8 mouse cellular contexts compared by ENCODE assay signal in genomic region chrX:103484050-103484449, GRCm38 (mm10).
A peak's percentile ranks its signal among the peaks of the same experiment; 100 is the strongest.
DNase-seq lines count a peak whose midpoint lies in the region; ATAC-seq and TF ChIP-seq lines count a peak whose summit lies in the region.

No protein-coding gene starts in this region.

- H3K27me3 ChIP-seq in kidney, embryonic 14.5 days (ENCODE audit: control insufficient read depth, insufficient read depth, low read length) = no peaks in the 10 kb centered on the region
- no peaks in the 10 kb centered on the region for H3K27me3 ChIP-seq in embryonic facial prominence, embryonic 13.5 days
- H3K27me3 ChIP-seq in hindbrain, embryonic 16.5 days (replicated peaks; ENCODE audit: control insufficient read depth, insufficient read depth, low read length) = no peaks in the 10 kb centered on the region
- H3K27me3 ChIP-seq in limb, embryonic 14.5 days (ENCODE audit: control insufficient read depth, insufficient read depth, low read length) = no peaks in the 10 kb centered on the region
- no peaks in the 10 kb centered on the region for H3K27me3 ChIP-seq in midbrain, embryonic 15.5 days (replicated peaks)

- peak; percentile 43 for DNase-seq in kidney, adult 11 months
- peak; percentile 17 for DNase-seq in T-cell, adult 2 months (ENCODE audit: low spot score)
- peak; percentile 82 for DNase-seq in limb, embryonic 14.5 days (ENCODE audit: low spot score)
- DNase-seq in thymus, postnatal 14 days = peak; percentile 52

- H3K27ac ChIP-seq in kidney, embryonic 14.5 days (ENCODE audit: low read depth, low read length) = no peak overlapping the region
- no peak overlapping the region for H3K27ac ChIP-seq in embryonic facial prominence, embryonic 13.5 days
- no peak overlapping the region for H3K27ac ChIP-seq in hindbrain, embryonic 16.5 days (ENCODE audit: low read depth, low read length)
- H3K27ac ChIP-seq in limb, embryonic 14.5 days (replicated peaks; ENCODE audit: low read depth, low read length) = no peak overlapping the region
- no peak overlapping the region for H3K27ac ChIP-seq in midbrain, embryonic 15.5 days

- WGBS in kidney, embryonic 14.5 days = 39% methylated on average over 2 of the region's 2 CpGs
- WGBS in embryonic facial prominence, embryonic 13.5 days = 30% methylated on average over 2 of the region's 2 CpGs
- WGBS in hindbrain, embryonic 16.5 days = 33% methylated on average over 2 of the region's 2 CpGs
- 40% methylated on average over 2 of the region's 2 CpGs for WGBS in limb, embryonic 14.5 days
- WGBS in midbrain, embryonic 15.5 days = 27% methylated on average over 2 of the region's 2 CpGs

- no peak for ATAC-seq in kidney, embryonic 14.5 days (ENCODE audit: low FRiP score, low TSS enrichment)
- ATAC-seq in embryonic facial prominence, embryonic 13.5 days (ENCODE audit: insufficient number of reproducible peaks, insufficient read depth, low FRiP score, low TSS enrichment, low read depth) = no peak
- no peak for ATAC-seq in hindbrain, embryonic 16.5 days
- ATAC-seq in limb, embryonic 14.5 days (ENCODE audit: low FRiP score, low read depth) = no peak
- ATAC-seq in midbrain, embryonic 15.5 days (replicated peaks) = peak; percentile 19; the same call in 1 of the 2 replicates

- no peak overlapping the region for H3K4me2 ChIP-seq in kidney, embryonic 14.5 days (replicated peaks; ENCODE audit: low read depth, low read length)
- peak overlapping the region; percentile 45 for H3K4me2 ChIP-seq in embryonic facial prominence, embryonic 13.5 days
- H3K4me2 ChIP-seq in hindbrain, embryonic 16.5 days (ENCODE audit: low read length) = peak overlapping the region; percentile 54
- H3K4me2 ChIP-seq in limb, embryonic 14.5 days (replicated peaks; ENCODE audit: low read depth, low read length, severe bottlenecking) = peak overlapping the region; percentile 37; the same call in 1 of the 2 replicates
- peak overlapping the region; percentile 38; the same call in 1 of the 2 replicates for H3K4me2 ChIP-seq in midbrain, embryonic 15.5 days

- H3K4me3 ChIP-seq in kidney, embryonic 14.5 days (ENCODE audit: low read length) = no peak overlapping the region
- peak overlapping the region; percentile 45; the same call in 1 of the 2 replicates for H3K4me3 ChIP-seq in embryonic facial prominence, embryonic 13.5 days
- H3K4me3 ChIP-seq in hindbrain, embryonic 16.5 days (ENCODE audit: low read length) = no peak overlapping the region
- no peak overlapping the region for H3K4me3 ChIP-seq in limb, embryonic 14.5 days (replicated peaks; ENCODE audit: low read length)
- 0 out of 2 replicates have a peak overlapping the region, but pooled peaks have one; percentile 45 for H3K4me3 ChIP-seq in midbrain, embryonic 15.5 days

- no peaks in the 10 kb centered on the region for H3K4me1 ChIP-seq in kidney, embryonic 14.5 days (ENCODE audit: control insufficient read depth, insufficient read depth, low read length)
- H3K4me1 ChIP-seq in embryonic facial prominence, embryonic 13.5 days = no peaks in the 10 kb centered on the region
- H3K4me1 ChIP-seq in hindbrain, embryonic 16.5 days (ENCODE audit: control insufficient read depth, insufficient read depth, low read depth, low read length) = no peaks in the 10 kb centered on the region
- no peaks in the 10 kb centered on the region for H3K4me1 ChIP-seq in limb, embryonic 14.5 days (ENCODE audit: control insufficient read depth, insufficient read depth, low read length)
- no peaks in the 10 kb centered on the region for H3K4me1 ChIP-seq in midbrain, embryonic 15.5 days

- H3K9ac ChIP-seq in kidney, embryonic 14.5 days (ENCODE audit: low read depth, low read length) = no peak overlapping the region
- H3K9ac ChIP-seq in embryonic facial prominence, embryonic 13.5 days = no peak overlapping the region
- H3K9ac ChIP-seq in hindbrain, embryonic 16.5 days (ENCODE audit: low read depth, low read length) = no peak overlapping the region
- no peak overlapping the region for H3K9ac ChIP-seq in limb, embryonic 14.5 days (ENCODE audit: low read depth, low read length, severe bottlenecking)
- H3K9ac ChIP-seq in midbrain, embryonic 15.5 days = no peak overlapping the region

- H3K36me3 ChIP-seq in kidney, embryonic 14.5 days (ENCODE audit: control insufficient read depth, insufficient read depth, low read length) = no peaks in the 10 kb centered on the region
- H3K36me3 ChIP-seq in embryonic facial prominence, embryonic 13.5 days = no peaks in the 10 kb centered on the region
- H3K36me3 ChIP-seq in hindbrain, embryonic 16.5 days (ENCODE audit: control insufficient read depth, insufficient read depth, low read length) = no peaks in the 10 kb centered on the region
- H3K36me3 ChIP-seq in limb, embryonic 14.5 days (ENCODE audit: control insufficient read depth, insufficient read depth, low read length) = no peaks in the 10 kb centered on the region
- no peaks in the 10 kb centered on the region for H3K36me3 ChIP-seq in midbrain, embryonic 15.5 days (replicated peaks)

- no peak for TF ChIP-seq POLR2A in limb, embryonic 14.5 days (IDR thresholded peaks at IDR 0.05; ENCODE audit: borderline replicate concordance, extremely low read depth, insufficient read depth, insufficient read length)

- H3K9me3 ChIP-seq in kidney, embryonic 14.5 days (ENCODE audit: control insufficient read depth, low read length) = no peaks in the 10 kb centered on the region
- H3K9me3 ChIP-seq in embryonic facial prominence, embryonic 13.5 days = 0 out of 2 replicates have a peak, but pooled peaks cover 3% of the 10 kb centered on the region
- no peaks in the 10 kb centered on the region for H3K9me3 ChIP-seq in hindbrain, embryonic 16.5 days (ENCODE audit: control insufficient read depth, low read length)
- H3K9me3 ChIP-seq in limb, embryonic 14.5 days (ENCODE audit: control insufficient read depth, low read length) = no peaks in the 10 kb centered on the region
- no peaks in the 10 kb centered on the region for H3K9me3 ChIP-seq in midbrain, embryonic 15.5 days

Comparison
In these comparisons a context has a peak if more than half of its experiments do, and no peak if none do; other contexts are left out.
1. DNase-seq: peak in every context shown above with its lines; median percentile 82 in limb, embryonic 14.5 days; 52 in thymus, postnatal 14 days; 43 in kidney, adult 11 months; 17 in T-cell, adult 2 months.
2. H3K4me3 ChIP-seq: peak in embryonic facial prominence, embryonic 13.5 days (single experiment) and midbrain, embryonic 15.5 days (single experiment); none in kidney, embryonic 14.5 days (single experiment), hindbrain, embryonic 16.5 days (single experiment) and limb, embryonic 14.5 days (single experiment).